Mouse (Mus musculus) forebrain, embryonic 15.5 days (tissue): ENCODE data around the gene Uevld. TPM values are rescaled to one million over a fixed set of nuclear protein-coding genes. Genes with fewer than 3 reads are reported as not detected.

Experiments
- ATAC-seq: fragments of 200-750 bp; cut with Nextera tagmentation; replicated peaks from 2 replicates; pipeline ENCODE4 v1.8.0; 2017; ENCODE audit warnings: mild to moderate bottlenecking, moderate TSS enrichment, moderate library complexity
- H3K27ac ChIP-seq: fragments of 300-500 bp; sonication (generic); replicated peaks from 2 replicates; pipeline ENCODE4 v1.5.1; 2015; ENCODE audit warnings: mild to moderate bottlenecking, inconsistent platforms
- H3K27me3 ChIP-seq: fragments of 300-500 bp; sonication (generic); 2 replicates; pipeline ENCODE4 v1.6.1; 2015; ENCODE audit warnings: inconsistent platforms
- H3K36me3 ChIP-seq: fragments of 300-500 bp; sonication (generic); 2 replicates; pipeline ENCODE4 v1.6.1; 2015; ENCODE audit warnings: mild to moderate bottlenecking, inconsistent platforms
- H3K4me1 ChIP-seq: fragments of 300-500 bp; sonication (generic); 2 replicates; pipeline ENCODE4 v1.6.1; 2015; ENCODE audit warnings: inconsistent platforms
- H3K4me2 ChIP-seq: fragments of 300-500 bp; sonication (generic); replicated peaks from 2 replicates; pipeline ENCODE4 v1.6.1; 2015; ENCODE audit warnings: mild to moderate bottlenecking, inconsistent platforms
- H3K4me3 ChIP-seq: fragments of 300-500 bp; sonication (generic); 2 replicates; pipeline ENCODE4 v1.5.1; 2015; ENCODE audit warnings: mild to moderate bottlenecking, inconsistent platforms
- H3K9ac ChIP-seq: fragments of 300-500 bp; sonication (generic); replicated peaks from 2 replicates; pipeline ENCODE4 v1.6.1; 2015; ENCODE audit warnings: mild to moderate bottlenecking, inconsistent platforms
- H3K9me3 ChIP-seq: fragments of 300-500 bp; sonication (generic); 2 replicates; pipeline ENCODE4 v1.6.1; 2016; ENCODE audit warnings: inconsistent platforms
- WGBS: fragments of 180-500 bp; shearing (Covaris S2); methylation state at CpG from one replicate; pipeline ENCODE4 v1.1.7; 2015; ENCODE audit warnings: mixed read lengths; 5-methylcytosine and 5-hydroxymethylcytosine counted together
- polyA plus RNA-seq: library from polyadenylated mRNA; unstranded; fragments of >200 nt; fragmentation: Nextera tagmentation; extraction: Ambion mirVana; gene quantifications from 2 replicates; pipeline ENCODE4 v1.2.1, GENCODE M21; 2015

The Uevld gene
- polyA plus RNA-seq = 8.1 and 8.9 TPM in 2 replicates

GRCm38 (mm10) chr7:46957831-46958691 lies at the start of gene Uevld:
Gene Uevld, minus strand, starts transcription at chr7:46958527.
- ATAC-seq = peak; percentile 92
- Histone ChIP-seq H3K9me3 (no peaks in the 10 kb centered on the region), H3K36me3 (peaks cover 13% of the 10 kb centered on the region), H3K9ac (peak within 1 kb of the TSS; percentile 67), H3K27me3 (no peaks in the 10 kb centered on the region; the same call in 1 of the 2 replicates), H3K4me2 (peak within 1 kb of the TSS; percentile 71), H3K4me1 (peaks cover 28% of the 10 kb centered on the region), H3K27ac (0 out of 2 replicates have a peak within 1 kb of the TSS, but pooled peaks have one; percentile 5), H3K4me3 (peak within 1 kb of the TSS; percentile 58)
- WGBS = under 1% methylated on average over 51 of the region's 51 CpGs

- WGBS = under 1% methylated on average over 25 of the region's 25 CpGs
- Histone ChIP-seq H3K4me2 (peak overlapping the region; percentile 86), H3K9me3 (no peaks in the 10 kb centered on the region), H3K36me3 (no peaks in the 10 kb centered on the region), H3K27ac (peak overlapping the region; percentile 89), H3K9ac (peak overlapping the region; percentile 56), H3K4me3 (peak overlapping the region; percentile 74), H3K27me3 (no peaks in the 10 kb centered on the region), H3K4me1 (peaks cover 60% of the 10 kb centered on the region)
- no peak; the same call in 1 of the 2 replicates for ATAC-seq
These were observed 49.5 kb upstream of the Uevld start for GRCm38 (mm10) chr7:47007818-47008167.

GRCm38 (mm10) chr7:47007109-47007780 lies 48.9 kb upstream of the Uevld start:
- Histone ChIP-seq H3K4me1 (peaks cover 65% of the 10 kb centered on the region), H3K4me2 (peak overlapping the region; percentile 86), H3K27ac (peak overlapping the region; percentile 89), H3K9me3 (no peaks in the 10 kb centered on the region), H3K27me3 (no peaks in the 10 kb centered on the region), H3K4me3 (peak overlapping the region; percentile 74), H3K36me3 (no peaks in the 10 kb centered on the region), H3K9ac (peak overlapping the region; percentile 56)
- no peak for ATAC-seq
- 20% methylated on average over 21 of the region's 21 CpGs for WGBS

- peaks cover 75% of the 10 kb centered on the region for H3K4me1 ChIP-seq
- peaks cover 2% of the 10 kb centered on the region; the same call in 1 of the 2 replicates for H3K36me3 ChIP-seq
- H3K9me3 ChIP-seq = no peaks in the 10 kb centered on the region
- no peak overlapping the region for H3K4me2 ChIP-seq
- no peak overlapping the region for H3K9ac ChIP-seq
- no peaks in the 10 kb centered on the region for H3K27me3 ChIP-seq
- 14% methylated on average over 3 of the region's 3 CpGs for WGBS
- no peak overlapping the region for H3K4me3 ChIP-seq
- no peak for ATAC-seq
- peak overlapping the region; percentile 62 for H3K27ac ChIP-seq
These were observed 45.2 kb upstream of the Uevld start for GRCm38 (mm10) chr7:47003411-47004115.

GRCm38 (mm10) chr7:47001900-47002275 lies 43.6 kb upstream of the Uevld start:
- Histone ChIP-seq H3K9me3 (no peaks in the 10 kb centered on the region), H3K27me3 (no peaks in the 10 kb centered on the region), H3K36me3 (peaks cover 19% of the 10 kb centered on the region), H3K27ac (peak overlapping the region; percentile 62), H3K9ac (no peak overlapping the region), H3K4me1 (peaks cover 71% of the 10 kb centered on the region), H3K4me2 (no peak overlapping the region), H3K4me3 (no peak overlapping the region)
- 60% methylated on average over 4 of the region's 4 CpGs for WGBS
- no peak for ATAC-seq

GRCm38 (mm10) chr7:47001125-47001899 lies 43.0 kb upstream of the Uevld start:
- Histone ChIP-seq H3K9ac (no peak overlapping the region), H3K9me3 (no peaks in the 10 kb centered on the region), H3K4me1 (peaks cover 68% of the 10 kb centered on the region), H3K27ac (peak overlapping the region; percentile 79), H3K4me3 (no peak overlapping the region), H3K4me2 (no peak overlapping the region), H3K36me3 (peaks cover 21% of the 10 kb centered on the region), H3K27me3 (no peaks in the 10 kb centered on the region)
- no peak for ATAC-seq
- WGBS = 58% methylated on average over 5 of the region's 5 CpGs

- Histone ChIP-seq H3K4me3 (no peak overlapping the region), H3K4me2 (no peak overlapping the region), H3K27ac (peak overlapping the region; percentile 79), H3K36me3 (peaks cover 27% of the 10 kb centered on the region), H3K9me3 (no peaks in the 10 kb centered on the region), H3K4me1 (peaks cover 62% of the 10 kb centered on the region), H3K9ac (no peak overlapping the region), H3K27me3 (no peaks in the 10 kb centered on the region)
- peak; percentile 96 for ATAC-seq
- 22% methylated on average over 3 of the region's 3 CpGs for WGBS
These were observed 42.3 kb upstream of the Uevld start for GRCm38 (mm10) chr7:47000644-47000983.

- H3K4me1 ChIP-seq = peaks cover 57% of the 10 kb centered on the region
- no peaks in the 10 kb centered on the region for H3K9me3 ChIP-seq
- no peak overlapping the region for H3K4me2 ChIP-seq
- 77% methylated on average over 8 of the region's 8 CpGs for WGBS
- no peak overlapping the region for H3K9ac ChIP-seq
- H3K27ac ChIP-seq = peak overlapping the region; percentile 79
- ATAC-seq = no peak
- H3K4me3 ChIP-seq = no peak overlapping the region
- no peaks in the 10 kb centered on the region for H3K27me3 ChIP-seq
- H3K36me3 ChIP-seq = peaks cover 32% of the 10 kb centered on the region
These were observed 41.8 kb upstream of the Uevld start for GRCm38 (mm10) chr7:46999983-47000643.

- H3K4me2 ChIP-seq = no peak overlapping the region
- WGBS = 89% methylated on average over 2 of the region's 2 CpGs
- H3K36me3 ChIP-seq = peaks cover 43% of the 10 kb centered on the region
- H3K4me1 ChIP-seq = peaks cover 46% of the 10 kb centered on the region
- H3K27ac ChIP-seq = no peak overlapping the region
- H3K27me3 ChIP-seq = no peaks in the 10 kb centered on the region
- H3K4me3 ChIP-seq = no peak overlapping the region
- no peak overlapping the region for H3K9ac ChIP-seq
- no peak for ATAC-seq
- H3K9me3 ChIP-seq = no peaks in the 10 kb centered on the region
These were observed 40.6 kb upstream of the Uevld start for GRCm38 (mm10) chr7:46998942-46999341.

GRCm38 (mm10) chr7:46997644-46998395 lies 39.5 kb upstream of the Uevld start:
- H3K27ac ChIP-seq = peak overlapping the region; percentile 58
- 69% methylated on average over 21 of the region's 21 CpGs for WGBS
- no peak overlapping the region for H3K9ac ChIP-seq
- H3K36me3 ChIP-seq = peaks cover 55% of the 10 kb centered on the region
- ATAC-seq = no peak
- H3K4me2 ChIP-seq = no peak overlapping the region
- H3K27me3 ChIP-seq = no peaks in the 10 kb centered on the region
- no peaks in the 10 kb centered on the region for H3K9me3 ChIP-seq
- peaks cover 35% of the 10 kb centered on the region for H3K4me1 ChIP-seq
- H3K4me3 ChIP-seq = no peak overlapping the region
